Mouse (Mus musculus) liver, embryonic 13.5 days (tissue): ENCODE data around the gene Olfr698. TPM values are rescaled to one million over a fixed set of nuclear protein-coding genes. Genes with fewer than 3 reads are reported as not detected.
"Not testable (repeated sequence)": the region's sequence is repeated elsewhere in the genome, so short reads cannot be mapped to it uniquely, and the experiment has no call there.

Experiments
- ATAC-seq: fragments of 200-750 bp; cut with Nextera tagmentation; 2 replicates; pipeline ENCODE4 v1.8.0; 2017; ENCODE audit warnings: low read depth, mild to moderate bottlenecking, moderate number of reproducible peaks, moderate library complexity
- DNase-seq: peaks from one replicate; pipeline ENCODE4 v3.0.0; 2022
- H3K27ac ChIP-seq: fragments of 300-500 bp; sonication (generic); 2 replicates; pipeline ENCODE4 v1.5.1; 2015; ENCODE audit warnings: moderate library complexity, mild to moderate bottlenecking, inconsistent platforms
- H3K27me3 ChIP-seq: fragments of 300-500 bp; sonication (generic); 2 replicates; pipeline ENCODE4 v1.6.1; 2015; ENCODE audit warnings: mild to moderate bottlenecking, inconsistent platforms
- H3K36me3 ChIP-seq: fragments of 300-500 bp; sonication (generic); 2 replicates; pipeline ENCODE4 v1.6.1; 2015; ENCODE audit warnings: mild to moderate bottlenecking, inconsistent platforms
- H3K4me1 ChIP-seq: fragments of 300-500 bp; sonication (generic); replicated peaks from 2 replicates; pipeline ENCODE4 v1.6.1; 2015; ENCODE audit warnings: inconsistent platforms
- H3K4me2 ChIP-seq: fragments of 300-500 bp; sonication (generic); 2 replicates; pipeline ENCODE4 v1.6.1; 2015; ENCODE audit warnings: inconsistent platforms, mild to moderate bottlenecking, moderate library complexity
- H3K4me3 ChIP-seq: fragments of 300-500 bp; sonication (generic); replicated peaks from 2 replicates; pipeline ENCODE4 v1.5.1; 2015; ENCODE audit warnings: mild to moderate bottlenecking, inconsistent platforms
- H3K9ac ChIP-seq: fragments of 300-500 bp; sonication (generic); 2 replicates; pipeline ENCODE4 v1.6.1; 2015; ENCODE audit warnings: mild to moderate bottlenecking, inconsistent platforms
- H3K9me3 ChIP-seq: fragments of 300-500 bp; sonication (generic); replicated peaks from 2 replicates; pipeline ENCODE4 v1.6.1; 2016; ENCODE audit warnings: inconsistent platforms
- WGBS: fragments of 180-500 bp; shearing (Covaris S2); methylation state at CpG from one replicate; pipeline ENCODE4 v1.1.7; 2015; ENCODE audit not compliant: insufficient replicate concordance; 5-methylcytosine and 5-hydroxymethylcytosine counted together
- polyA plus RNA-seq: library from polyadenylated mRNA; unstranded; fragments of >200 nt; fragmentation: Nextera tagmentation; extraction: Ambion mirVana; gene quantifications from 2 replicates; pipeline ENCODE4 v1.2.1, GENCODE M21; 2015

The Olfr698 gene
- polyA plus RNA-seq = not detected in 2 replicates

DNA sequence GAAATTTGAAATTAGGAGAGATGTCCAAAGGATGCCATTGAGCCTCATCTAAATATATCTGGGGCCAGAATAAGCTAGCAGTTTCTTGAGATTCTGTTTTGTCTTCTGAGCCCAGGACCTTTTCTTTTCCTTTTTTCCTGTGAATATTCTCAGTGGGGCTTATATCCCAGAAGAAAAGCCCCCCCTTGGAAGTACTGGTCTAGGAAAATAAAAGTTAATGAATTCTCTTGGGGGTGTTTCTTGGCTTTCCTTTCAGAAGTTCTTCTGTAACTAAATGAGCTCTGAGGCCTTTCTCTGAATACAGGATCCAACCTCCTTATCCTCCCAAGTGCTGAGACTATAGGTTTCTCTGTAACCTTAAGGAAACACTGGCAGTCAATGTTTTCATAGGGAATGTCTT lies at the start of gene Olfr698:
Gene Olfr698 (minus strand): TSS at position 101 of the 400 bp plus-strand sequence.
- Histone ChIP-seq H3K4me1 (no peaks in the 10 kb centered on the region), H3K27me3 (no peaks in the 10 kb centered on the region), H3K4me3 (no peak within 1 kb of the TSS), H3K36me3 (no peaks in the 10 kb centered on the region), H3K9ac (no peak within 1 kb of the TSS), H3K9me3 (no peaks in the 10 kb centered on the region), H3K4me2 (no peak within 1 kb of the TSS), H3K27ac (no peak within 1 kb of the TSS)
- ATAC-seq = no peak
- DNase-seq = no peak

DNA sequence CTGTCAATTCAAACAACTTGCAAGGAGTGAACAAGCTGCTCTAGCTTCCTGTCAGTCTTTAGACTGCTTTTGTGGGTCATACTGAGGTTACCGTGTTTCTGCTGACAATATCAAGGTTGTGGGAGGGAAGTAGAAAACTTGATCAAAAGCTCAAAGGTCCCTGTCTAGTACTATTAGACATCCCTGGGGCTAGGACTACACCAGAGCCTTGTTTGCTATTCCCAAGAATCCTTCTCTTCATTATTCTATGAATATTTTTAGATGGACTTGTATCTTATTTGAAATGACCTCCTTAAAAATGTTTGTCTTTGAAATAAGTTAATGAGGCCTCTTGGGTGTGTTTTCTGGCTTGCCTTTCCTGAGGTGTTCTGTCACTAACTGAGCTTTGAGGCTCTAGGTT lies 37.9 kb upstream of the Olfr698 start, which contains the start of gene Olfr699:
Gene Olfr699 (minus strand): TSS at position 101 of the 400 bp plus-strand sequence.
- Histone ChIP-seq H3K36me3 (no peaks in the 10 kb centered on the region), H3K4me2 (no peak within 1 kb of the TSS), H3K27ac (no peak within 1 kb of the TSS), H3K4me3 (no peak within 1 kb of the TSS), H3K9me3 (no peaks in the 10 kb centered on the region), H3K4me1 (no peaks in the 10 kb centered on the region), H3K9ac (no peak within 1 kb of the TSS), H3K27me3 (no peaks in the 10 kb centered on the region)
- ATAC-seq (no peak), DNase-seq (no peak)
- 61% methylated on average over 1 of the region's 1 CpGs for WGBS

DNA sequence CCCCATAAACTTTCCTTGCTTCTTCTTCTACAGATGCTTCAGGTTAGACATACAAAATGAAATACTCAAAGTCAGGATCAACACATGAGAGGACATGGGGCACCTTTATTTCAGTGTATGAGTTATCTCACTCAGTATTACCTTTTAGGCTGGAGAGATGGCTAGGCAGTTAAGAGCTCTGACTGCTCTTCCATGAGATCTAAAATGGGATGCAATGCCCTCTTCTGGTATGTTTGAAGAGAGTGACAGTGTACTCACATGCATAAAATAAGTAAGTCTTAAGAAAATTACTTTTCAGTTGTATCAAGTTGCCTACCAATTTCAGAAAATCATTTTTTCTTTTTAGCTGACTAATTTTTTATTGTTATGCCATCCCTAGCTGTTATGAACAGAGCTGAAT lies 33.1 kb upstream of the Olfr698 start:
- no peak overlapping the region for H3K4me3 ChIP-seq
- no peak for ATAC-seq
- DNase-seq = no peak

DNA sequence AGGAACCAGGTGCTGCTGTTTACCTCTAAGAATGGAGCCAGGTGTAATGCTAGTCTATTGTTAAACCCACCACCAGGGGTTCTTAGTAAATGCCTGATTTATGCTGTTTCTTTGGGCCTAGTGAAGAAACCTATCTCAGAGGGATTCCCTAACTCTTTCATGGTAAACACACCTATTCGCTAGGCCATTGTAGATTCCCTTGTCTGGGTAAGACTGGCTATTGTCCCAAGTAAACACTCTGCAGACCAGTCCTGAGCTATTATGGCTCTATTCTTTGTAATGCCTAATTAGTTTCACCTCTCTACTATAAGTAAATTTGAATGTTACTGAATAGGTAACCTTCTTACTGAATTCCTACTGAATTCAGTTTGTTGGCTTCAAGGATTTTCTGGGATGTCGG lies 5.8 kb upstream of the Olfr698 start:
- not testable (repeated sequence) for H3K4me1 ChIP-seq, H3K4me2 ChIP-seq, ATAC-seq, H3K4me3 ChIP-seq, H3K36me3 ChIP-seq, DNase-seq, H3K27me3 ChIP-seq, H3K27ac ChIP-seq, H3K9me3 ChIP-seq, H3K9ac ChIP-seq
- 75% methylated on average over 2 of the region's 2 CpGs for WGBS

More for the DNA sequence above, 33.1 kb upstream of the Olfr698 start:
- Histone ChIP-seq H3K9ac (no peak overlapping the region), H3K36me3 (no peaks in the 10 kb centered on the region), H3K27ac (no peak overlapping the region), H3K27me3 (no peaks in the 10 kb centered on the region), H3K4me1 (no peaks in the 10 kb centered on the region), H3K9me3 (no peaks in the 10 kb centered on the region), H3K4me2 (no peak overlapping the region)

DNA sequence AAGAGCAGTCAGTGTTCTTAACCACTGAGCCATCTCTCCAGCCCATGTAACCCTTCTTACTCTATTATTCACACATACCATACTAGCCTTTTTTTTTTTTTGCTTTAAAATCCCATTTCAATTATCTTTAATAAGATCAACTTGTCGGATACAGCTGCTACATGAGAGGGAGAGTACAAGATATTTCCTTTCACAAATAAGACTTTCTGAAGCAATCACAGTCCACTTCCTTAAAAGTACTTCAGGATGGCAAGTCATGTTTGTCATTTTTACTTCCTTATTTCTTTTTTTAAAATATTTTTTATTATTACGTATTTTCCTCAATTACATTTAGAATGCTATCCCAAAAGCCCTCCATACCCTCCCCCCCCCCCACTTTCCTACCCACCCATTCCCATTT lies 3.6 kb upstream of the Olfr698 start:
- no peak overlapping the region for H3K4me3 ChIP-seq
- no peaks in the 10 kb centered on the region for H3K36me3 ChIP-seq
- H3K27me3 ChIP-seq = no peaks in the 10 kb centered on the region
- H3K9me3 ChIP-seq = no peaks in the 10 kb centered on the region
- no peak overlapping the region for H3K9ac ChIP-seq
- no peak for DNase-seq
- no peak for ATAC-seq
- WGBS = 61% methylated on average over 2 of the region's 2 CpGs
- H3K4me2 ChIP-seq = no peak overlapping the region
- H3K27ac ChIP-seq = no peak overlapping the region
- H3K4me1 ChIP-seq = no peaks in the 10 kb centered on the region

DNA sequence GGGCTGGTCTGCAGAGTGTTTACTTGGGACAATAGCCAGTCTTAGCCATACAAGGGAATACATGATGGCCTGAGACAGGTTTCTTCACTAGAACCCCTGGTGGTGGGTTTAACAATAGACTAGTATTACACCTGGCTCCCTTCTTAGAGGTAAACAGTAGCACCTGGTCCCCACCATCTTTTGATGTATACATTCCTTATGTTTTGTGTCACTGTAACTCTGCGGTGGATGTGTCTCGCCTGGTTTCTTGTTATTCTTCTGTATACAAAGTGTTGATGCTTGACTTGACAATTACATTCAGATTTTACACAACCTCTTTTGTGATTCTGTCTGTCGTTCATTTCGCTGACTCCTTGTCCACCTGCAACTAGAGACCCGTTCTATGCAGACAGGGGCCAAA lies 9.4 kb downstream of the Olfr698 start:
- H3K4me1 ChIP-seq = no peaks in the 10 kb centered on the region
- H3K27me3 ChIP-seq = no peaks in the 10 kb centered on the region
- H3K36me3 ChIP-seq = no peaks in the 10 kb centered on the region
- DNase-seq (no peak), ATAC-seq (no peak)
- no peaks in the 10 kb centered on the region for H3K9me3 ChIP-seq
- H3K27ac ChIP-seq = no peak overlapping the region
- WGBS = 69% methylated on average over 5 of the region's 5 CpGs
- H3K4me3 ChIP-seq = no peak overlapping the region
- no peak overlapping the region for H3K9ac ChIP-seq
- no peak overlapping the region for H3K4me2 ChIP-seq

DNA sequence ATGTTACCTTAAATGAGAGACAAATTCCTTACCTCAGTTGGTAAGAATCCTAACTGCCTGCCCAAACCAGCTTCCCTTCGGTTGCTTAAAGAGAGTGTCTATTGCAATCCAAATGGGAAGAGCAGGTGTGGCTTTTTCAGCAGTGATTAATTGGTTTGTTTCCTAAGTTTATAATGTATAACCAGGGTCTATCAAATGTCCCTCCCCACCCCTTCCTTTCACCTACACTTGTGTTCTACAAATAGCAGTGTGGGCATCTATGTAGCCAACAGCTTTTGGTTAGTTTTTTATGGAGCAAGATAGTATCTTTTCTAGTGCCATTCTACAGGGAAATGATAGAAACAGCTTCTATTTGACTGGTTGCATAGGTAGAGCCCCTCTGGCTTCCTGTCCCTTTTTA lies 12.9 kb downstream of the Olfr698 start, which contains the start of gene Olfr697:
Gene Olfr697 (minus strand): TSS at position 101 of the 400 bp plus-strand sequence.
- Histone ChIP-seq H3K36me3 (no peaks in the 10 kb centered on the region), H3K4me3 (no peak within 1 kb of the TSS), H3K4me1 (no peaks in the 10 kb centered on the region), H3K9ac (no peak within 1 kb of the TSS), H3K27ac (no peak within 1 kb of the TSS), H3K27me3 (no peaks in the 10 kb centered on the region), H3K4me2 (no peak within 1 kb of the TSS), H3K9me3 (no peaks in the 10 kb centered on the region)
- WGBS = 57% methylated on average over 1 of the region's 1 CpGs
- DNase-seq (no peak), ATAC-seq (no peak)

DNA sequence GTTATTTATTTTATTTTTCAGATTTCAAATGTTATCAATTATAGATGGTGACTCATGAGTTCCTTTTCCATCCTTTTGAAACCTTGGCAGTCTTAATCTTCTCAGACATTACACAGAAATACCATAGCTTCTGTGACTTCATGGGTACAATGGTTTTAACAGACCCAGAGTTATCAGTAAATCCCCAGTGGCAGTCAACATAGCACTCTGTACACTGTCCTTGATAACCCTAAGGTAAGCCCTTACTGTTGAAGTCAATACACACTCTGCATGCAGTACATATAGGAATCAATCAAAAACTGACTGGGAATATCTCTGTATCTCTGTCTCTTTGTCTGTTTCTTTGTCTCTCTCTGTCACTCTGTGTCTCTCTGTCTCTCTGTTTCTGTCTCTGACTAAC lies 18.2 kb downstream of the Olfr698 start:
- Histone ChIP-seq H3K4me3 (no peak overlapping the region), H3K36me3 (no peaks in the 10 kb centered on the region), H3K4me2 (no peak overlapping the region), H3K27ac (no peak overlapping the region), H3K9me3 (no peaks in the 10 kb centered on the region), H3K4me1 (no peaks in the 10 kb centered on the region), H3K9ac (no peak overlapping the region), H3K27me3 (no peaks in the 10 kb centered on the region)
- DNase-seq (no peak), ATAC-seq (peak; percentile 55; the same call in 1 of the 2 replicates)

DNA sequence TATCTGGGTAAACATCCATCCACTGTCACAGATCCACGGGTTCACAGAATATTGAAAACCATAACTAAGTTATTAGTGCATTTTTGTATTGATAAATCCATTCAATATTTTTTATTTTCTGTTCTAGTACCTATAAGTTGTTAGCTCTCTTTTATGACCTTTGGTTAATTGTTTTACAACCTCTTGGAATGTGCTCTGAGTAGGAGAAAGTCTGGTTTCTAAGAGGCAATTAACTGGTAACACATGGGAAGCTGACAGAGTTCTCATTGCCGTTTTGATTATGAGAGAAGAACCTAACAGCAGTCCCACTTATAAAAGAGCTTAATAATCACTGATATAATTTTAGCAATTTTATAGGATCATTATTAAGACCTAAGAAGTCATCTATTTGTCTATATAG lies 21.5 kb downstream of the Olfr698 start:
- Histone ChIP-seq H3K27me3 (no peaks in the 10 kb centered on the region), H3K4me1 (no peaks in the 10 kb centered on the region), H3K36me3 (no peaks in the 10 kb centered on the region), H3K27ac (no peak overlapping the region), H3K4me3 (no peak overlapping the region), H3K9me3 (no peaks in the 10 kb centered on the region), H3K4me2 (no peak overlapping the region), H3K9ac (no peak overlapping the region)
- DNase-seq = no peak
- 52% methylated on average over 2 of the region's 2 CpGs for WGBS
- ATAC-seq = no peak

DNA sequence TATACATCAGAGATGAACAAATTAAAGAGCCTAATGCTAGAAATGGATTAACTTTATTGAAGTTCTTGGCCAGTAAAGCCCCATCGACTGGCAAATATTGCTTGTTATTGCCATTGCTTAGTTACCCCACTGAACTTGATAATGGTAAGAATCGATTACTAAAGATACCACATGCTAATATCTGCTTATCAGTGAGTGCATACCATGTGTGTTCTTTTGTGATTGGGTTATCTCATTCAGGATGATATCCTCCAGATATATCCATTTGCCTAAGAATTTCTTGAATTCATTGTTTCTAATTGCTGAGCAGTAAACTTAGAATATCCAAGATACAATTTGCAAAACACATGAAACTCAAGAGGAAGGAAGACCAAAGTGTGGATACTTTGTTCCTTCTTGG lies 29.5 kb downstream of the Olfr698 start:
- WGBS = 51% methylated on average over 2 of the region's 2 CpGs
- not testable (repeated sequence) for H3K4me3 ChIP-seq, DNase-seq, H3K36me3 ChIP-seq, H3K9me3 ChIP-seq, H3K27ac ChIP-seq, H3K9ac ChIP-seq, H3K27me3 ChIP-seq, ATAC-seq, H3K4me2 ChIP-seq, H3K4me1 ChIP-seq

DNA sequence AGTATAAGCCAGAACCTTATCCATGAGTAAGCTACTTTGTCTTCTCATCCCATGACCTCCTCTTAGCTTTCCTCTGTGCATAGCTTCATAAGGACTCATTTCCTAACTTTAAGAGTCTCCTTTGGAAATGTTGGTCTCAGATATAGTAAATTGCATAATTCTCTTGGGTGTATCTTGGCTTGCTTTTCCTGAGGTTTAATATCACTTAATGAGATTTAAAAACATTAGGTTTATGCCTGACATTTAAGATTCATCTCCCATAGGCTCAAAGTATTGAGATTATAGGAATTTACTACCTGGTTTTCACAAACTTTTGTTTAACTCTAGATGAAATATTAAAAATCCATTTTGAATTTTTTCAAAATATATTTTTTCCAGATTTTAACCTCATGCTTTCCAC lies 38.9 kb downstream of the Olfr698 start, which contains the start of gene Olfr695:
Gene Olfr695 (minus strand): TSS at position 101 of the 400 bp plus-strand sequence.
- Histone ChIP-seq H3K36me3 (no peaks in the 10 kb centered on the region), H3K9ac (no peak within 1 kb of the TSS), H3K4me2 (no peak within 1 kb of the TSS), H3K9me3 (no peaks in the 10 kb centered on the region), H3K4me3 (no peak within 1 kb of the TSS), H3K4me1 (no peaks in the 10 kb centered on the region), H3K27me3 (no peaks in the 10 kb centered on the region), H3K27ac (no peak within 1 kb of the TSS)
- DNase-seq = no peak
- no peak for ATAC-seq

DNA sequence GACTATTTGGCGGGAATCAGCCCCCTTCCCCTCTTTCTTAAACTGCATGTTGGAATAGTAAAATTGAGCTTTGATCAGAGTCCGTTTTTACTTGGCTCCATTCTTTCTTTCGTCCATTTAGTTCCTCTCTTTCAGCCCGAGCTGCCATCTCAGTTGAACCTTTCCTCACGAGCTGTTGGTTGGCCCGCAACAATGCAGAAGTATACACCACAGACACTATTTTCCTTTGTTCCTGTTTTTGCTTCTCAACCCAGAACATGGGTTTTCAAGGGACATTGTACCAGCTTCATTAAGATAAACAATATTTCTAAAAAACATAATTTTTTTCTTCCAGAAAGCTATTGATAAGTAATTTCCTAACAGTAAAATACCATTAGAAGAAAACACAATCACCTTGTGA lies 43.7 kb downstream of the Olfr698 start:
- Histone ChIP-seq H3K4me3 (no peak overlapping the region), H3K9ac (no peak overlapping the region), H3K27me3 (no peaks in the 10 kb centered on the region), H3K4me1 (no peaks in the 10 kb centered on the region), H3K4me2 (no peak overlapping the region), H3K9me3 (no peaks in the 10 kb centered on the region), H3K36me3 (no peaks in the 10 kb centered on the region), H3K27ac (no peak overlapping the region)
- 56% methylated on average over 6 of the region's 6 CpGs for WGBS
- no peak for ATAC-seq
- DNase-seq = no peak

DNA sequence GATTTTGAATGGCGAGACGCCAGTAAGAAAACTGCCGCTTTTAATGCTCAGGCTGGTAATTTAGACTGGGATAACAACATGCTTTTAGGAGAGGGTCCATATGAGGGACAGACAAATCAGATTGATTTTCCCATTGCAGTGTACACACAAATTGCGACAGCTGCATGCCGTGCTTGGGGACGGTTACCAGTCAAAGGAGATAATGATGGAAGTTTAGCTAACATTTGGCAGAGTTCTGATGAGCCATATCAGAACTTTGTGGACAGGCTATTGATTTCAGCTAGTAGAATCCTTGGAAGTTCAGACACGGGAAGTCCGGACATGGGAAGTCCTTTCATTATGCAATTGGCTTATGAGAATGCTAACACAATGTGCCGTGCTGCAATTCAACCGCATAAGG lies 47.5 kb downstream of the Olfr698 start:
- H3K36me3 ChIP-seq, H3K4me2 ChIP-seq, H3K4me1 ChIP-seq, H3K4me3 ChIP-seq, H3K27ac ChIP-seq, DNase-seq, ATAC-seq, H3K9me3 ChIP-seq, H3K9ac ChIP-seq, H3K27me3 ChIP-seq: not testable (repeated sequence)
- WGBS = 71% methylated on average over 10 of the region's 10 CpGs
